Mouse (Mus musculus) layer of hippocampus, postnatal 10 days (tissue): ENCODE data around the gene Pdxk. TPM values are rescaled to one million over a fixed set of nuclear protein-coding genes. Genes with fewer than 3 reads are reported as not detected.
"Not testable (repeated sequence)": the region's sequence is repeated elsewhere in the genome, so short reads cannot be mapped to it uniquely, and the experiment has no call there.

Experiments
- DNase-seq, 2 experiments: peaks; one replicate each; pipeline ENCODE4 v3.0.0; 2021; ENCODE audit warnings: low spot score in 2 of 2
- total RNA-seq, 2 experiments: library from RNA; stranded (reverse); gene quantifications; 2 replicates each; pipeline ENCODE4 v1.2.3; 2021

Gene Pdxk
- total RNA-seq, 2 experiments from 2014 or later, result 57.3 to 58.6 TPM

- DNase-seq, result no peak
These were observed 43.8 kb downstream of the Pdxk start for GRCm38 (mm10) chr10:78420929-78421328.

GRCm38 (mm10) chr10:78418791-78419190 lies 46.0 kb downstream of the Pdxk start:
- DNase-seq, result no peak

GRCm38 (mm10) chr10:78417888-78418287 lies 46.9 kb downstream of the Pdxk start:
- no peak for DNase-seq

GRCm38 (mm10) chr10:78414936-78415335 lies 49.8 kb downstream of the Pdxk start:
- not testable (repeated sequence) for DNase-seq

GRCm38 (mm10) chr10:78413152-78413520 lies 51.6 kb downstream of the Pdxk start:
- DNase-seq, result no peak

- peak; percentile 98 to 99 for DNase-seq
These were observed 52.2 kb downstream of the Pdxk start, which contains the start of gene Rrp1 for GRCm38 (mm10) chr10:78412319-78413151. Gene Rrp1, minus strand, starts transcription at chr10:78413043.

- DNase-seq, result no peak
These were observed 52.9 kb downstream of the Pdxk start for GRCm38 (mm10) chr10:78411851-78412250.

- DNase-seq, result no peak
These were observed 55.6 kb downstream of the Pdxk start for GRCm38 (mm10) chr10:78409035-78409788.

GRCm38 (mm10) chr10:78407132-78407531 lies 57.6 kb downstream of the Pdxk start:
- no peak for DNase-seq

GRCm38 (mm10) chr10:78406152-78406551 lies 58.6 kb downstream of the Pdxk start:
- DNase-seq, result no peak

GRCm38 (mm10) chr10:78402301-78402922 lies 62.4 kb downstream of the Pdxk start:
- no peak for DNase-seq

- DNase-seq, result no peak
These were observed 63.6 kb downstream of the Pdxk start for GRCm38 (mm10) chr10:78401127-78401526.

- DNase-seq, result peak; percentile 48 to 49
These were observed 65.6 kb downstream of the Pdxk start for GRCm38 (mm10) chr10:78399090-78399657.

GRCm38 (mm10) chr10:78396625-78396885 lies 68.2 kb downstream of the Pdxk start:
- DNase-seq, result no peak

GRCm38 (mm10) chr10:78395819-78396624 lies 68.8 kb downstream of the Pdxk start:
- DNase-seq, result peak; percentile 98 to 99

- no peak for DNase-seq
These were observed 69.4 kb downstream of the Pdxk start for GRCm38 (mm10) chr10:78395377-78395776.

- DNase-seq, result peak; percentile 87 to 89
These were observed 72.7 kb downstream of the Pdxk start for GRCm38 (mm10) chr10:78392072-78392471.

- no peak for DNase-seq
These were observed 73.7 kb downstream of the Pdxk start for GRCm38 (mm10) chr10:78390982-78391470.

GRCm38 (mm10) chr10:78388216-78388980 lies 76.4 kb downstream of the Pdxk start:
- DNase-seq, result peak; percentile 44 to 57
